Mouse (Mus musculus): ENCODE data around the gene Sptbn1. TPM values are rescaled to one million over a fixed set of nuclear protein-coding genes. Genes with fewer than 3 reads are reported as not detected.

Gene Sptbn1
- polyA plus RNA-seq, 1 experiment from 2014 or later: 159 TPM

GRCm38 (mm10) chr11:30190959-30191358 lies 77.0 kb downstream of the Sptbn1 start:
- no peak overlapping the region for H3K4me2 ChIP-seq (ENCODE audit: low read length)
- no peaks in the 10 kb centered on the region for H3K9me3 ChIP-seq (ENCODE audit: control insufficient read depth, low read length)
- no peak overlapping the region for H3K9ac ChIP-seq (replicated peaks; ENCODE audit: low read depth, low read length)
- H3K27ac ChIP-seq (ENCODE audit: low read length): no peak overlapping the region
- ATAC-seq: no peak
- no peaks in the 10 kb centered on the region for H3K36me3 ChIP-seq (ENCODE audit: control insufficient read depth, insufficient read depth)
- H3K4me3 ChIP-seq (replicated peaks; ENCODE audit: low read length): no peak overlapping the region
- WGBS: 93% methylated on average over 4 of the region's 4 CpGs
- H3K4me1 ChIP-seq (replicated peaks; ENCODE audit: control insufficient read depth, insufficient read depth, low read length): peaks cover 5% of the 10 kb centered on the region; the same call in 1 of the 2 replicates
- H3K27me3 ChIP-seq (replicated peaks; ENCODE audit: control insufficient read depth, insufficient read depth, low read length): no peaks in the 10 kb centered on the region

DNA sequence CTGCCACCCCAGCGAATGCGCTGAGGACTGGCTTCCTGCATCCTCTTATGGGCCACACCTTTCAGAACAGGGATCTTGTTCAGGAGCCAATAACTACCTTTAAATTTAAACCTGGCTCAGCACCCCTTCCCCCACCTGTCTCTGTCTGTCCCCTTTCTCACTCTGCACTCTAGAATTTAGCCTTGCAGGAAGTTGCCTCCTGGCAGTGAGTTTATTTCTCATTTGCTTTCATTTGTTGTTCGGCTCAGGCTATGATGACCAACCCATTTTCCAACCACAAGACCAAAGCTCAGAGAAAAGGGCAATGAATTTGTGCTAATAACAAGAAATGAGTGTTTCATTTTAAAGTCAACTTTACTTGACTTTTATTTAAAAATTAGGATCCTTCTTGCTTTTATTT lies 77.9 kb downstream of the Sptbn1 start:
- peaks cover 5% of the 10 kb centered on the region; the same call in 1 of the 2 replicates for H3K4me1 ChIP-seq (replicated peaks; ENCODE audit: control insufficient read depth, insufficient read depth, low read length)
- 94% methylated on average over 3 of the region's 3 CpGs for WGBS
- H3K27ac ChIP-seq (ENCODE audit: low read length): no peak overlapping the region
- no peak for ATAC-seq
- no peak overlapping the region for H3K4me2 ChIP-seq (ENCODE audit: low read length)
- no peaks in the 10 kb centered on the region for H3K36me3 ChIP-seq (ENCODE audit: control insufficient read depth, insufficient read depth)
- no peak overlapping the region for H3K4me3 ChIP-seq (replicated peaks; ENCODE audit: low read length)
- H3K9ac ChIP-seq (replicated peaks; ENCODE audit: low read depth, low read length): no peak overlapping the region
- H3K9me3 ChIP-seq (ENCODE audit: control insufficient read depth, low read length): no peaks in the 10 kb centered on the region
- no peaks in the 10 kb centered on the region for H3K27me3 ChIP-seq (replicated peaks; ENCODE audit: control insufficient read depth, insufficient read depth, low read length)

DNA sequence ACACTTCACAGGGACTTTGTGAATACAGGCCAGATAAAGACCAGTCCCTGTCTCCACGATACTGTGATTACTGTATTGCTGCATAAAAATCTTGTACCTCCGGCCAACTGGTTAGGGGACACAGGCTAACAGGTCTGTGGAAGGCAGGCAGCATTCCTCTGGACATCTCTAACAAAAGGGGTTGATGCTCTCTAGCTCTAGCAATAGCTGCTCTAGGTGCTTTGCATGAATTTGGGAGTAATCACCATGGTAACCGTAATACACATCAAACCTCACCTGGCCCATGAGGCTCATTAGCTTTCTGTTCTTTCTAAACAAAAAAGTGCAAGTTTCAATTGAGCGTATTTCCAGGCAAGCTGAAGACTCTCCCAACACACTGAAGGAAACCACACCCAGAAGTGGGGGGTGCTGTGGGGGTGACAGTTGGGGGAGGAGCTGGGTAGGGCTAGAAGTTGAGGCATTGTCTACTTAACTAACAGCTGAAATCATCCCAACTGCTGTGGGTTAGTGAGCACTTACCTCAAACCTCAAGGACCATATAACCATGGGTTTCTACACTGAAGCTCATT lies 81.0 kb downstream of the Sptbn1 start:
- H3K9me3 ChIP-seq (ENCODE audit: control insufficient read depth, low read length): no peaks in the 10 kb centered on the region
- WGBS: 53% methylated on average over 4 of the region's 4 CpGs
- no peak overlapping the region for H3K27ac ChIP-seq (ENCODE audit: low read length)
- peaks cover 5% of the 10 kb centered on the region; the same call in 1 of the 2 replicates for H3K4me1 ChIP-seq (replicated peaks; ENCODE audit: control insufficient read depth, insufficient read depth, low read length)
- H3K4me3 ChIP-seq (replicated peaks; ENCODE audit: low read length): no peak overlapping the region
- no peaks in the 10 kb centered on the region for H3K36me3 ChIP-seq (ENCODE audit: control insufficient read depth, insufficient read depth)
- H3K27me3 ChIP-seq (replicated peaks; ENCODE audit: control insufficient read depth, insufficient read depth, low read length): no peaks in the 10 kb centered on the region
- no peak overlapping the region for H3K4me2 ChIP-seq (ENCODE audit: low read length)
- 0 out of 2 replicates have a peak, but pooled peaks have one; percentile 14 for ATAC-seq
- no peak overlapping the region for H3K9ac ChIP-seq (replicated peaks; ENCODE audit: low read depth, low read length)

DNA sequence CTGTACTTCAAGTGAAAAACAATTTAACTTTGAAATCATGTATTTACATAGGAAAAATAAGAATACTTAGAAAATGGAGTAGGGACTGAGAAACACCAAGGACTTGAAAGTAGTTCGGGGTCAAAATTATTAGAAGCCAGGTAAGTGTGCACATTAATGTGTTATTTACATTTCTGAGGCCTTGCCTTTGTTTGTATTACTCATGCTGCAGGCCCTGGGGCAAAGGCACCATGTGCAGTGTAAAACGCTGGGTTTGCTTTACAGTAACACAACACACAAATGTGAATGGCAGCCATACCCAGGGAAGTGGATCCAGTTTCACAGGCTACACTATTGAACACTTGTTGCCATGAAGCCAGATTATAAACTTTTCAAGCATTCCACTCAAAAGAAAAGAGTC lies 83.4 kb downstream of the Sptbn1 start:
- H3K9ac ChIP-seq (replicated peaks; ENCODE audit: low read depth, low read length): no peak overlapping the region
- no peaks in the 10 kb centered on the region for H3K27me3 ChIP-seq (replicated peaks; ENCODE audit: control insufficient read depth, insufficient read depth, low read length)
- H3K36me3 ChIP-seq (ENCODE audit: control insufficient read depth, insufficient read depth): no peaks in the 10 kb centered on the region
- ATAC-seq: no peak
- H3K27ac ChIP-seq (ENCODE audit: low read length): no peak overlapping the region
- H3K4me1 ChIP-seq (replicated peaks; ENCODE audit: control insufficient read depth, insufficient read depth, low read length): peaks cover 5% of the 10 kb centered on the region; the same call in 1 of the 2 replicates
- no peak overlapping the region for H3K4me3 ChIP-seq (replicated peaks; ENCODE audit: low read length)
- no peak overlapping the region for H3K4me2 ChIP-seq (ENCODE audit: low read length)
- 75% methylated on average over 2 of the region's 2 CpGs for WGBS
- no peaks in the 10 kb centered on the region for H3K9me3 ChIP-seq (ENCODE audit: control insufficient read depth, low read length)

DNA sequence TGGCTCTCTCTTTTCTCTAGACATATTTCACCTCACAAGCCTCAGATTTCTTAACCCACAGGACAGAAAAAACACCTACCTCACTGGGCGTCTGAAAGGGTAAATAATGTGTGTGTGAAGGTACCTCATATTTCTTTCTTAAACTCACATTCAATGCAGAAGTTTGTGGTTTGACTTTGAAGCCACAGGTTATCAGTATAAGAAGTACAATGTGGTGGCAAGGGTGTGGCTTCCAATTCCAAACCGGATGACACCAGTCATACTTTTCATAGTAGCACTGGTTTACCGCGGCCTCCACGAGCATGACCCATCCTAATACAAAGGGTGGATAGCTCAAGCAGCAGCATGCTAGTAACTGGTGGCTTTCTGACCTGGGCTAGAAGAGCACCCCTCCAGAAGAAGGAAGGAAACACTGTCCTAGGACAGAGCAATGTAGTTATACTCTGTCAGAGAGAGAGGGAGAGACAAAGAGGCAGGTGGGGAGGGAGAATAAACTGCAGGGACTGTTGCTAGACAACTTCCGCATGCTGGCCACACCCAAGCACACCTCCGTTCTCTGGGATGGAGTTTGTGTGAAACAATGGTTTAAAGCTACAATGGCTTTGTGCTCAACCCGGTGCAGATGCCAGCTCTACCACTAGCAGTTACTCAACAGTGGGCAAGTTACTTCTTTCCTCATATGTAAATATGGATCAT lies 85.1 kb downstream of the Sptbn1 start:
- H3K9me3 ChIP-seq (ENCODE audit: control insufficient read depth, low read length): no peaks in the 10 kb centered on the region
- H3K4me1 ChIP-seq (replicated peaks; ENCODE audit: control insufficient read depth, insufficient read depth, low read length): peaks cover 5% of the 10 kb centered on the region; the same call in 1 of the 2 replicates
- no peak overlapping the region for H3K9ac ChIP-seq (replicated peaks; ENCODE audit: low read depth, low read length)
- H3K36me3 ChIP-seq (ENCODE audit: control insufficient read depth, insufficient read depth): no peaks in the 10 kb centered on the region
- H3K27ac ChIP-seq (ENCODE audit: low read length): no peak overlapping the region
- 86% methylated on average over 8 of the region's 8 CpGs for WGBS
- H3K27me3 ChIP-seq (replicated peaks; ENCODE audit: control insufficient read depth, insufficient read depth, low read length): no peaks in the 10 kb centered on the region
- H3K4me2 ChIP-seq (ENCODE audit: low read length): no peak overlapping the region
- no peak overlapping the region for H3K4me3 ChIP-seq (replicated peaks; ENCODE audit: low read length)
- ATAC-seq: peak; percentile 16; the same call in 1 of the 2 replicates

GRCm38 (mm10) chr11:30178193-30178592 lies 89.8 kb downstream of the Sptbn1 start:
- WGBS: 97% methylated on average over 2 of the region's 2 CpGs
- no peak for ATAC-seq
- Histone ChIP-seq H3K4me3 (replicated peaks; ENCODE audit: low read length) (no peak overlapping the region), H3K36me3 (ENCODE audit: control insufficient read depth, insufficient read depth) (no peaks in the 10 kb centered on the region), H3K27me3 (replicated peaks; ENCODE audit: control insufficient read depth, insufficient read depth, low read length) (no peaks in the 10 kb centered on the region), H3K4me1 (replicated peaks; ENCODE audit: control insufficient read depth, insufficient read depth, low read length) (peaks cover 8% of the 10 kb centered on the region; the same call in 1 of the 2 replicates), H3K9ac (replicated peaks; ENCODE audit: low read depth, low read length) (no peak overlapping the region), H3K27ac (ENCODE audit: low read length) (no peak overlapping the region), H3K4me2 (ENCODE audit: low read length) (no peak overlapping the region), H3K9me3 (ENCODE audit: control insufficient read depth, low read length) (no peaks in the 10 kb centered on the region)

- WGBS: 25% methylated on average over 5 of the region's 5 CpGs
- no peak overlapping the region for H3K4me3 ChIP-seq (replicated peaks; ENCODE audit: low read length)
- no peak for ATAC-seq
- H3K27me3 ChIP-seq (replicated peaks; ENCODE audit: control insufficient read depth, insufficient read depth, low read length): no peaks in the 10 kb centered on the region
- no peak overlapping the region for H3K4me2 ChIP-seq (ENCODE audit: low read length)
- H3K36me3 ChIP-seq (ENCODE audit: control insufficient read depth, insufficient read depth): no peaks in the 10 kb centered on the region
- H3K9me3 ChIP-seq (ENCODE audit: control insufficient read depth, low read length): no peaks in the 10 kb centered on the region
- H3K9ac ChIP-seq (replicated peaks; ENCODE audit: low read depth, low read length): no peak overlapping the region
- H3K4me1 ChIP-seq (replicated peaks; ENCODE audit: control insufficient read depth, insufficient read depth, low read length): peaks cover 8% of the 10 kb centered on the region; the same call in 1 of the 2 replicates
- H3K27ac ChIP-seq (ENCODE audit: low read length): no peak overlapping the region
Measured at GRCm38 (mm10) chr11:30177145-30177840, 90.7 kb downstream of the Sptbn1 start.

GRCm38 (mm10) chr11:30176111-30176510 lies 91.9 kb downstream of the Sptbn1 start:
- Histone ChIP-seq H3K27me3 (replicated peaks; ENCODE audit: control insufficient read depth, insufficient read depth, low read length) (no peaks in the 10 kb centered on the region), H3K4me1 (replicated peaks; ENCODE audit: control insufficient read depth, insufficient read depth, low read length) (peaks cover 8% of the 10 kb centered on the region; the same call in 1 of the 2 replicates), H3K36me3 (ENCODE audit: control insufficient read depth, insufficient read depth) (no peaks in the 10 kb centered on the region), H3K27ac (ENCODE audit: low read length) (no peak overlapping the region), H3K9me3 (ENCODE audit: control insufficient read depth, low read length) (no peaks in the 10 kb centered on the region), H3K4me3 (replicated peaks; ENCODE audit: low read length) (no peak overlapping the region), H3K4me2 (ENCODE audit: low read length) (no peak overlapping the region), H3K9ac (replicated peaks; ENCODE audit: low read depth, low read length) (no peak overlapping the region)
- 7% methylated on average over 3 of the region's 3 CpGs for WGBS
- ATAC-seq: no peak

- 45% methylated on average over 1 of the region's 1 CpGs for WGBS
- H3K4me1 ChIP-seq (replicated peaks; ENCODE audit: control insufficient read depth, insufficient read depth, low read length): peaks cover 8% of the 10 kb centered on the region; the same call in 1 of the 2 replicates
- no peaks in the 10 kb centered on the region for H3K36me3 ChIP-seq (ENCODE audit: control insufficient read depth, insufficient read depth)
Measured at GRCm38 (mm10) chr11:30175623-30176022, 92.4 kb downstream of the Sptbn1 start.

More at GRCm38 (mm10) chr11:30175623-30176022, 92.4 kb downstream of the Sptbn1 start:
- H3K4me2 ChIP-seq (ENCODE audit: low read length): no peak overlapping the region
- H3K27me3 ChIP-seq (replicated peaks; ENCODE audit: control insufficient read depth, insufficient read depth, low read length): no peaks in the 10 kb centered on the region
- no peak overlapping the region for H3K27ac ChIP-seq (ENCODE audit: low read length)
- H3K9me3 ChIP-seq (ENCODE audit: control insufficient read depth, low read length): no peaks in the 10 kb centered on the region
- H3K4me3 ChIP-seq (replicated peaks; ENCODE audit: low read length): no peak overlapping the region
- no peak overlapping the region for H3K9ac ChIP-seq (replicated peaks; ENCODE audit: low read depth, low read length)
- ATAC-seq: no peak

All from forebrain, embryonic 16.5 days (tissue).